Mouse (Mus musculus) megakaryocyte, embryonic 14.5 days (primary cell): ENCODE data around the gene Arhgef19.

Experiments used
- FLI1 ChIP-seq: IDR thresholded peaks from 2 replicates; pipeline ENCODE4 v1.6.1; 2012; ENCODE audit warnings: low read length, inconsistent platforms, mixed read lengths
- GATA1 ChIP-seq: IDR thresholded peaks from 3 replicates; pipeline ENCODE4 v1.6.1; 2012; ENCODE audit warnings: mixed read lengths, low read length, inconsistent platforms, borderline replicate concordance

- no peak for TF ChIP-seq FLI1
- TF ChIP-seq GATA1: no peak
Observed at GRCm38 (mm10) chr4:141279783-141280182, 40.5 kb downstream of the Arhgef19 start.
